Mouse (Mus musculus) intestine, postnatal 0 days (tissue): ENCODE results near the gene D630039A03Rik. TPM values are rescaled to one million over a fixed set of nuclear protein-coding genes. Genes with fewer than 3 reads are reported as not detected.

Source experiments
- ATAC-seq: fragments of 200-750 bp; cut with Nextera tagmentation; 2 replicates; pipeline ENCODE4 v1.8.0; 2017; ENCODE audit warnings: mild to moderate bottlenecking, moderate TSS enrichment, moderate library complexity
- H3K27ac ChIP-seq: fragments of 300-500 bp; sonication (generic); 2 replicates; pipeline ENCODE4 v1.5.1; 2014; ENCODE audit warnings: mild to moderate bottlenecking, low read depth, low read length, moderate library complexity
- H3K27me3 ChIP-seq: fragments of 300-500 bp; sonication (generic); replicated peaks from 2 replicates; pipeline ENCODE4 v1.6.1; 2014; ENCODE audit warnings: low read length, mixed read lengths; ENCODE audit not compliant: control insufficient read depth, insufficient read depth
- H3K36me3 ChIP-seq: fragments of 300-500 bp; sonication (generic); 2 replicates; pipeline ENCODE4 v1.6.1; 2014; ENCODE audit warnings: mild to moderate bottlenecking, moderate library complexity; ENCODE audit not compliant: control insufficient read depth, insufficient read depth
- H3K4me1 ChIP-seq: fragments of 300-500 bp; sonication (generic); replicated peaks from 2 replicates; pipeline ENCODE4 v1.6.1; 2014; ENCODE audit warnings: antibody characterized with exemption, low read length, mixed read lengths; ENCODE audit not compliant: control insufficient read depth, insufficient read depth
- H3K4me2 ChIP-seq: fragments of 300-500 bp; sonication (generic); replicated peaks from 2 replicates; pipeline ENCODE4 v1.6.1; 2014; ENCODE audit warnings: low read depth, mild to moderate bottlenecking, moderate library complexity
- H3K4me3 ChIP-seq: fragments of 300-500 bp; sonication (generic); 2 replicates; pipeline ENCODE4 v1.5.1; 2014; ENCODE audit warnings: low read depth, low read length
- H3K9ac ChIP-seq: fragments of 300-500 bp; sonication (generic); 2 replicates; pipeline ENCODE4 v1.6.1; 2014; ENCODE audit warnings: mild to moderate bottlenecking, low read depth, low read length
- H3K9me3 ChIP-seq: fragments of 300-500 bp; sonication (generic); 2 replicates; pipeline ENCODE4 v1.6.1; 2016; ENCODE audit warnings: mixed run types; ENCODE audit not compliant: control insufficient read depth
- CTCF ChIP-seq: sonication (generic); IDR thresholded peaks from 2 replicates; pipeline ENCODE4 v1.5.1; 2016; ENCODE audit warnings: low read depth, mild to moderate bottlenecking, control low read depth, antibody characterized with exemption, moderate library complexity
- WGBS: fragments of 180-500 bp; shearing (Covaris S2); extraction: QIAGEN DNeasy Blood & Tissue Kit; methylation state at CpG from one replicate; pipeline ENCODE4 v1.1.7; 2014; 5-methylcytosine and 5-hydroxymethylcytosine counted together
- polyA plus RNA-seq: library from polyadenylated mRNA; unstranded; fragments of >200 nt; fragmentation: Nextera tagmentation; extraction: Ambion mirVana; gene quantifications from 2 replicates; pipeline ENCODE4 v1.2.1, GENCODE M21; 2015

The D630039A03Rik gene
- polyA plus RNA-seq, 1 experiment from 2014 or later: 6.6 TPM

DNA sequence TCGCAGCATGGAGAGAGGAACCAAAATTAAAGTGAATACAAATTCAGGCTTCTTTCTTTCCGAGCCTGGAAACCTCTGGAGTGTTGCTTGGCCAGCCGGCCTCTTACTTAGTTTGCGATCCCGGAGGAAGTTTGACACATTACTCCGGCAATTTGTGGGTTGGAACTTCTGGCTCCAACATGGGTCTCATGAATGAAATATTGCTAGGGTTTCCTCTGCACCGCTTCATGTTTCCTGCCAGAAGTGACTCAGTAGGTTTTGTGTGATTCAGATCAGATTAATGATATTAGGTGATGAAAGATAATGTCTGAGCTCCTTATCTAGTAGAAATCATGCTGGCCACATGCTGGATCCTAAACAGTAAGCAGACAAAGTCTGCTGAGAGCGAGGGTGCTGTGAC, 54.2 kb downstream of the D630039A03Rik start:
- no peaks in the 10 kb centered on the region for H3K27me3 ChIP-seq
- peaks cover 12% of the 10 kb centered on the region for H3K36me3 ChIP-seq
- H3K9me3 ChIP-seq: no peaks in the 10 kb centered on the region
- H3K27ac ChIP-seq: no peak overlapping the region
- no peaks in the 10 kb centered on the region for H3K4me1 ChIP-seq
- no peak for ATAC-seq
- 69% methylated on average over 8 of the region's 8 CpGs for WGBS
- no peak overlapping the region for H3K4me2 ChIP-seq
- no peak for TF ChIP-seq CTCF
- H3K4me3 ChIP-seq: no peak overlapping the region
- no peak overlapping the region for H3K9ac ChIP-seq

DNA sequence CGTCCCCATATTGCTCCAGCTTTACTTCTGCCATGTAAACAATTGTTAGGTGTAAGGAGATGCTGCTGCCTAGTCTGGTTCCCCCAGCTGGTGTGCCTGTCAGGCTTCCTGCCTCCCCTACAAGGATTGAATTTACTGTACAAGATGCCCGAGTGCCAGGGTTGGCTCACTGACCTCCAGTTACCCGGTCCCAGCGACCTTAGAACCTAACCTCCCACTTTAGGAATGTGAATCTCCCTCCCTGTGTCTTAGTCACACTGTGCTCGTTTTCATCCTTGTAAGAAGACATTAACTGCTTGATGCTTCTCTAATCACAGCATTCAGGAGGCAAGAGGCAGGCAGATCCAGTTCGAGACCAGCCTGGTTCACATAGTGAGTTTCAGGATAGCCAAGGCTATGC, 54.9 kb downstream of the D630039A03Rik start:
- Histone ChIP-seq H3K27me3 (no peaks in the 10 kb centered on the region), H3K4me3 (no peak overlapping the region), H3K4me2 (no peak overlapping the region), H3K36me3 (peaks cover 19% of the 10 kb centered on the region), H3K9me3 (no peaks in the 10 kb centered on the region), H3K4me1 (no peaks in the 10 kb centered on the region), H3K9ac (no peak overlapping the region), H3K27ac (no peak overlapping the region)
- ATAC-seq: no peak
- 70% methylated on average over 6 of the region's 6 CpGs for WGBS
- no peak for TF ChIP-seq CTCF

DNA sequence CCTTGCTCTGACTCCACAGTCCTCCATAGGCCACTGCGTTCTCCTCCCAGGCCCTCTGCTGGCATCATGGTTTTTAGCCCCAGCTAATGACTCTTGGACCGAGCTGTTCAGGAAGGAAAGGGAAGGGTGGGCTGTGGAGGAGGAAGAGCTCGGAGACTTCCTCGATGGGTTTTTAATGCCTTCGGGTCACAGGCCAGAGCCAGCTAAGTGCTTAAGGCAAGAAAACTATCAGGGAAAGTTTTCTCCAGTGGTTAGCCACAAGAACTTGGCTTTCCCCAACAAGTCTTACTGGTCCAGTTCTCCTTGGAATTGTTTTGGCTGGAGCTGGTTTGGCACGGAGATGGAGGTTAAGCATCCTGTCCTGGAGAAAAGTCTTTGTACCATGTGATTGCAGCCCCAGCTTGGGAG, 55.9 kb downstream of the D630039A03Rik start:
- no peaks in the 10 kb centered on the region for H3K27me3 ChIP-seq
- peak; percentile 30; the same call in 1 of the 2 replicates for TF ChIP-seq CTCF
- H3K9ac ChIP-seq: no peak overlapping the region
- ATAC-seq: no peak
- H3K27ac ChIP-seq: no peak overlapping the region
- H3K4me3 ChIP-seq: no peak overlapping the region
- peaks cover 27% of the 10 kb centered on the region for H3K36me3 ChIP-seq
- H3K9me3 ChIP-seq: no peaks in the 10 kb centered on the region
- no peaks in the 10 kb centered on the region for H3K4me1 ChIP-seq
- 81% methylated on average over 6 of the region's 6 CpGs for WGBS
- H3K4me2 ChIP-seq: no peak overlapping the region

Other genes with a start within 250 kb of the D630039A03Rik start
- gene Akap2, start 198.6 kb downstream of the D630039A03Rik start, polyA plus RNA-seq: 9.6 and 12.4 TPM in 2 replicates
- 702 and 713 TPM in 2 replicates for gene Txn1, start 40.1 kb upstream of the D630039A03Rik start, polyA plus RNA-seq
- not detected in 2 replicates for gene Txndc8, start 92.8 kb upstream of the D630039A03Rik start, polyA plus RNA-seq